ENCODE assay signal across 13 mouse cellular contexts in the genomic region with DNA sequence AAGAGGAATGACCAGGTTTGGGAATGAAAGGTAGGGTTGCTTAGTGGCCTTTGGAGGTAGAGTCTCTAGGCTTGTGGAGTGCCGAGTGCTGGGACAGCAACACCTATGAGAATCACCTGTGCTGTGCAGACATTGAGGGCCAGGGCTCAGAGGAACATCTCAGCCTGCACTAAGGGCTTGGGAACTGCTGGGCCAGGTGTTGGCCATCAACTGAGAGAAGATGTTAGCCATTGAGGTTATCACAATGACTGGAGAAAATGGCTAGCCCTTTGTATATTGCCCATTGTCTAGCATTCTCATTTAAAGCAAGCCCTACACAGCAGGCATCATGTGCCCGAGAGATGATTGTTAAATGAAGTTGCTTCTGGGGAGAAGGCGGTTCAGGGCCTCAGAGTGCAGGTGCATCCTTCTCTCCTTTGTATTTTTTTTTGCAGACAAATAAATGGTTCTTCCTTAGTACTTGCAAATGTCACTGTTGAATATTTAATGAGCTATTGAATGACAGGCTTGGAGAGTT. TPM values are rescaled to one million over a fixed set of nuclear protein-coding genes. Genes with fewer than 3 reads are reported as not detected.
DNase-seq lines count a peak whose midpoint lies in the region; ATAC-seq and TF ChIP-seq lines count a peak whose summit lies in the region.
"Had no signal": no experiment of that assay in that cellular context is flagged by ENCODE, and none has a peak within 500 bp of the region (broad histone marks: within the 10 kb centered on the region; RNA-seq: fewer than 3 reads in every experiment).

No protein-coding gene starts in this region.

- ATAC-seq in forebrain, embryonic 14.5 days = no peak
- no peak for ATAC-seq in midbrain, embryonic 12.5 days (ENCODE audit: low FRiP score, low read depth)
- no peak for ATAC-seq in midbrain, postnatal 0 days (ENCODE audit: low FRiP score)
- no peak for ATAC-seq in midbrain, embryonic 15.5 days (replicated peaks)

- peaks cover 8% of the 10 kb centered on the region; the same call in 1 of the 2 replicates for H3K4me1 ChIP-seq in forebrain, embryonic 14.5 days (ENCODE audit: control insufficient read depth, insufficient read depth, low read length)
- peaks cover 36% of the 10 kb centered on the region for H3K4me1 ChIP-seq in forebrain, embryonic 10.5 days
- peaks cover 27% of the 10 kb centered on the region for H3K4me1 ChIP-seq in midbrain, embryonic 12.5 days
- H3K4me1 ChIP-seq in midbrain, postnatal 0 days (ENCODE audit: insufficient read depth, low read length) = peaks cover 8% of the 10 kb centered on the region; the same call in 1 of the 2 replicates
- H3K4me1 ChIP-seq in embryonic facial prominence, embryonic 10.5 days = peaks cover 32% of the 10 kb centered on the region
- H3K4me1 ChIP-seq in midbrain, embryonic 15.5 days = peaks cover 37% of the 10 kb centered on the region

- no peak overlapping the region for H3K9ac ChIP-seq in forebrain, embryonic 14.5 days (ENCODE audit: low read length)
- H3K9ac ChIP-seq in midbrain, embryonic 12.5 days (replicated peaks) = 0 out of 2 replicates have a peak overlapping the region, but pooled peaks have one; percentile 24
- H3K9ac ChIP-seq in midbrain, postnatal 0 days (replicated peaks; ENCODE audit: low read length, poor library complexity, severe bottlenecking) = no peak overlapping the region
- no peak overlapping the region for H3K9ac ChIP-seq in midbrain, embryonic 15.5 days

- H3K4me2 ChIP-seq in forebrain, embryonic 14.5 days (ENCODE audit: low read length) = no peak overlapping the region
- H3K4me2 ChIP-seq in midbrain, embryonic 12.5 days (replicated peaks) = 0 out of 2 replicates have a peak overlapping the region, but pooled peaks have one; percentile 3
- H3K4me2 ChIP-seq in midbrain, postnatal 0 days (ENCODE audit: low read depth, low read length, poor library complexity, severe bottlenecking) = no peak overlapping the region
- H3K4me2 ChIP-seq in midbrain, embryonic 15.5 days = no peak overlapping the region

- DNase-seq in forebrain, embryonic 14.5 days (ENCODE audit: low spot score) = no peak
- DNase-seq in forebrain, embryonic 10.5 days (ENCODE audit: extremely low spot score, low spot score) = no peak
- no peak for DNase-seq in midbrain, postnatal 0 days (ENCODE audit: low spot score)
- no peak for DNase-seq in embryonic facial prominence, embryonic 10.5 days (ENCODE audit: low spot score)
- no peak for DNase-seq in spleen, adult 12 weeks (ENCODE audit: low spot score)
- DNase-seq in retina, postnatal 1 day = no peak
- DNase-seq: cerebellum, adult 9-11 months; gastrocnemius, postnatal 36 days; heart, postnatal 4 days; kidney, adult 8-10 months; lung, postnatal 10 days had no signal

- 48% methylated on average over 3 of the region's 3 CpGs for WGBS in forebrain, embryonic 14.5 days
- WGBS in forebrain, embryonic 10.5 days = 81% methylated on average over 3 of the region's 3 CpGs
- 47% methylated on average over 3 of the region's 3 CpGs for WGBS in midbrain, embryonic 12.5 days
- 55% methylated on average over 3 of the region's 3 CpGs for WGBS in midbrain, postnatal 0 days
- 82% methylated on average over 3 of the region's 3 CpGs for WGBS in embryonic facial prominence, embryonic 10.5 days
- WGBS in midbrain, embryonic 15.5 days = 45% methylated on average over 3 of the region's 3 CpGs

- H3K4me3 ChIP-seq in forebrain, embryonic 14.5 days (ENCODE audit: low read depth, low read length) = no peak overlapping the region
- H3K4me3 ChIP-seq in forebrain, embryonic 10.5 days = no peak overlapping the region
- no peak overlapping the region for H3K4me3 ChIP-seq in midbrain, embryonic 12.5 days
- H3K4me3 ChIP-seq in midbrain, postnatal 0 days (ENCODE audit: low read depth, low read length) = no peak overlapping the region
- H3K4me3 ChIP-seq in embryonic facial prominence, embryonic 10.5 days = no peak overlapping the region
- no peak overlapping the region for H3K4me3 ChIP-seq in midbrain, embryonic 15.5 days

- TF ChIP-seq CTCF in midbrain, postnatal 0 days (IDR thresholded peaks at IDR 0.05) = no peak

- no peaks in the 10 kb centered on the region for H3K9me3 ChIP-seq in forebrain, embryonic 14.5 days (replicated peaks; ENCODE audit: control insufficient read depth, low read length)
- peaks cover 6% of the 10 kb centered on the region; the same call in 1 of the 2 replicates for H3K9me3 ChIP-seq in forebrain, embryonic 10.5 days
- no peaks in the 10 kb centered on the region for H3K9me3 ChIP-seq in midbrain, embryonic 12.5 days
- no peaks in the 10 kb centered on the region for H3K9me3 ChIP-seq in midbrain, postnatal 0 days (ENCODE audit: low read length)
- H3K9me3 ChIP-seq in embryonic facial prominence, embryonic 10.5 days = peaks cover 2% of the 10 kb centered on the region; the same call in 1 of the 2 replicates
- no peaks in the 10 kb centered on the region for H3K9me3 ChIP-seq in midbrain, embryonic 15.5 days

- peak overlapping the region; percentile 40; the same call in 1 of the 2 replicates for H3K27ac ChIP-seq in forebrain, embryonic 14.5 days (ENCODE audit: low read depth, low read length)
- no peak overlapping the region; the same call in 1 of the 2 replicates for H3K27ac ChIP-seq in forebrain, embryonic 10.5 days
- H3K27ac ChIP-seq in midbrain, embryonic 12.5 days (replicated peaks) = peak overlapping the region; percentile 63
- H3K27ac ChIP-seq in midbrain, postnatal 0 days (ENCODE audit: low read depth, low read length) = no peak overlapping the region
- H3K27ac ChIP-seq in embryonic facial prominence, embryonic 10.5 days (replicated peaks) = 0 out of 2 replicates have a peak overlapping the region, but pooled peaks have one; percentile 3
- H3K27ac ChIP-seq in midbrain, embryonic 15.5 days = 0 out of 2 replicates have a peak overlapping the region, but pooled peaks have one; percentile 21

- H3K27me3 ChIP-seq in forebrain, embryonic 14.5 days (replicated peaks; ENCODE audit: control insufficient read depth, insufficient read depth, low read length) = no peaks in the 10 kb centered on the region
- no peaks in the 10 kb centered on the region for H3K27me3 ChIP-seq in forebrain, embryonic 10.5 days (ENCODE audit: poor library complexity, severe bottlenecking)
- H3K27me3 ChIP-seq in midbrain, embryonic 12.5 days = no peaks in the 10 kb centered on the region
- no peaks in the 10 kb centered on the region for H3K27me3 ChIP-seq in midbrain, postnatal 0 days (ENCODE audit: insufficient read depth, low read length)
- H3K27me3 ChIP-seq in embryonic facial prominence, embryonic 10.5 days (replicated peaks; ENCODE audit: low read depth, poor library complexity, severe bottlenecking) = no peaks in the 10 kb centered on the region
- no peaks in the 10 kb centered on the region for H3K27me3 ChIP-seq in midbrain, embryonic 15.5 days (replicated peaks)

- H3K36me3 ChIP-seq in forebrain, embryonic 14.5 days (ENCODE audit: control insufficient read depth, insufficient read depth, low read length) = no peaks in the 10 kb centered on the region
- peaks cover 21% of the 10 kb centered on the region for H3K36me3 ChIP-seq in forebrain, embryonic 10.5 days (replicated peaks)
- no peaks in the 10 kb centered on the region; the same call in 1 of the 2 replicates for H3K36me3 ChIP-seq in midbrain, embryonic 12.5 days
- no peaks in the 10 kb centered on the region for H3K36me3 ChIP-seq in midbrain, postnatal 0 days (ENCODE audit: insufficient read depth, low read length)
- H3K36me3 ChIP-seq in embryonic facial prominence, embryonic 10.5 days (replicated peaks) = peaks cover 10% of the 10 kb centered on the region
- no peaks in the 10 kb centered on the region for H3K36me3 ChIP-seq in midbrain, embryonic 15.5 days (replicated peaks)

RNA-seq across cellular contexts. Expression of gene Pptc7, which starts 10.1 kb away (rescaled TPM):
- 5.2 and 5.9 TPM in 2 replicates for polyA plus RNA-seq in forebrain, embryonic 14.5 days (2014; fragmentation: Nextera tagmentation; extraction: Ambion mirVana)
- 8.3 and 9.0 TPM in 2 replicates for polyA plus RNA-seq in forebrain, embryonic 10.5 days (2016; fragmentation: Nextera tagmentation; extraction: Ambion mirVana)
- polyA plus RNA-seq in midbrain, embryonic 12.5 days (2016; fragmentation: Nextera tagmentation; extraction: Ambion mirVana) = 9.9 and 11.9 TPM in 2 replicates
- total RNA-seq in midbrain, postnatal 0 days (2014; rRNA removed) = 19.3 and 22.7 TPM in 2 replicates
- 5.6 and 6.7 TPM in 2 replicates for polyA plus RNA-seq in midbrain, postnatal 0 days (2015; fragmentation: Nextera tagmentation; extraction: Ambion mirVana)
- 8.0 and 8.9 TPM in 2 replicates for polyA plus RNA-seq in embryonic facial prominence, embryonic 10.5 days (2016; fragmentation: Nextera tagmentation; extraction: Ambion mirVana)
- polyA plus RNA-seq in midbrain, embryonic 15.5 days (2015; fragmentation: Nextera tagmentation; extraction: Ambion mirVana) = 7.6 and 8.4 TPM in 2 replicates

RNA-seq across cellular contexts. Expression of gene Tctn1, which starts 30.0 kb away (rescaled TPM):
- 3.5 and 3.6 TPM in 2 replicates for polyA plus RNA-seq in forebrain, embryonic 14.5 days (2014; fragmentation: Nextera tagmentation; extraction: Ambion mirVana)
- polyA plus RNA-seq in forebrain, embryonic 10.5 days (2016; fragmentation: Nextera tagmentation; extraction: Ambion mirVana) = 5.8 and 6.2 TPM in 2 replicates
- 7.2 and 8.1 TPM in 2 replicates for polyA plus RNA-seq in midbrain, embryonic 12.5 days (2016; fragmentation: Nextera tagmentation; extraction: Ambion mirVana)
- 30.0 and 37.5 TPM in 2 replicates for total RNA-seq in midbrain, postnatal 0 days (2014; rRNA removed)
- polyA plus RNA-seq in midbrain, postnatal 0 days (2015; fragmentation: Nextera tagmentation; extraction: Ambion mirVana) = 5.8 and 6.2 TPM in 2 replicates
- polyA plus RNA-seq in embryonic facial prominence, embryonic 10.5 days (2016; fragmentation: Nextera tagmentation; extraction: Ambion mirVana) = 4.8 and 5.5 TPM in 2 replicates
- polyA plus RNA-seq in midbrain, embryonic 15.5 days (2015; fragmentation: Nextera tagmentation; extraction: Ambion mirVana) = 6.1 TPM in 2 replicates

RNA-seq across cellular contexts. Expression of gene Rad9b, which starts 59.8 kb away (rescaled TPM):
- 12.2 and 13.1 TPM in 2 replicates for polyA plus RNA-seq in forebrain, embryonic 14.5 days (2014; fragmentation: Nextera tagmentation; extraction: Ambion mirVana)
- 10.7 and 11.0 TPM in 2 replicates for polyA plus RNA-seq in forebrain, embryonic 10.5 days (2016; fragmentation: Nextera tagmentation; extraction: Ambion mirVana)
- polyA plus RNA-seq in midbrain, embryonic 12.5 days (2016; fragmentation: Nextera tagmentation; extraction: Ambion mirVana) = 15.7 and 16.6 TPM in 2 replicates
- 16.9 and 17.8 TPM in 2 replicates for total RNA-seq in midbrain, postnatal 0 days (2014; rRNA removed)
- 18.1 and 21.8 TPM in 2 replicates for polyA plus RNA-seq in midbrain, postnatal 0 days (2015; fragmentation: Nextera tagmentation; extraction: Ambion mirVana)
- polyA plus RNA-seq in embryonic facial prominence, embryonic 10.5 days (2016; fragmentation: Nextera tagmentation; extraction: Ambion mirVana) = 11.4 and 12.6 TPM in 2 replicates
- 27.0 and 28.3 TPM in 2 replicates for polyA plus RNA-seq in midbrain, embryonic 15.5 days (2015; fragmentation: Nextera tagmentation; extraction: Ambion mirVana)

RNA-seq across cellular contexts. Expression of gene Vps29, which starts 59.9 kb away (rescaled TPM):
- polyA plus RNA-seq in forebrain, embryonic 14.5 days (2014; fragmentation: Nextera tagmentation; extraction: Ambion mirVana) = 288 and 315 TPM in 2 replicates
- 187 and 195 TPM in 2 replicates for polyA plus RNA-seq in forebrain, embryonic 10.5 days (2016; fragmentation: Nextera tagmentation; extraction: Ambion mirVana)
- polyA plus RNA-seq in midbrain, embryonic 12.5 days (2016; fragmentation: Nextera tagmentation; extraction: Ambion mirVana) = 208 TPM in 2 replicates
- total RNA-seq in midbrain, postnatal 0 days (2014; rRNA removed) = 137 and 149 TPM in 2 replicates
- 366 and 368 TPM in 2 replicates for polyA plus RNA-seq in midbrain, postnatal 0 days (2015; fragmentation: Nextera tagmentation; extraction: Ambion mirVana)
- 194 and 197 TPM in 2 replicates for polyA plus RNA-seq in embryonic facial prominence, embryonic 10.5 days (2016; fragmentation: Nextera tagmentation; extraction: Ambion mirVana)
- polyA plus RNA-seq in midbrain, embryonic 15.5 days (2015; fragmentation: Nextera tagmentation; extraction: Ambion mirVana) = 268 and 286 TPM in 2 replicates

Comparison
In these comparisons a context has a peak if more than half of its experiments do, and no peak if none do; other contexts are left out.
1. H3K27ac ChIP-seq: peak in forebrain, embryonic 14.5 days (single experiment), midbrain, embryonic 12.5 days (single experiment), embryonic facial prominence, embryonic 10.5 days (single experiment) and midbrain, embryonic 15.5 days (single experiment); none in forebrain, embryonic 10.5 days (single experiment) and midbrain, postnatal 0 days (single experiment).